Mouse (Mus musculus) liver, postnatal 0 days (tissue): Measurements from ENCODE around the gene Slc16a8. TPM values are rescaled to one million over a fixed set of nuclear protein-coding genes. Genes with fewer than 3 reads are reported as not detected.

ENCODE experiments used
- ATAC-seq: fragments of 200-750 bp; cut with Nextera tagmentation; 2 replicates; pipeline ENCODE4 v1.8.0; 2017; ENCODE audit warnings: mild to moderate bottlenecking, moderate library complexity
- DNase-seq: peaks from one replicate; pipeline ENCODE4 v3.0.0-alpha.2; 2016
- H3K27ac ChIP-seq: fragments of 300-500 bp; sonication (generic); 2 replicates; pipeline ENCODE4 v1.5.1; 2014; ENCODE audit warnings: antibody characterized with exemption, moderate library complexity, mild to moderate bottlenecking, low read depth
- H3K27me3 ChIP-seq: fragments of 300-500 bp; sonication (generic); 2 replicates; pipeline ENCODE4 v1.6.1; 2014; ENCODE audit warnings: low read length, control low read depth, mixed read lengths; ENCODE audit not compliant: insufficient read depth
- H3K36me3 ChIP-seq: fragments of 300-500 bp; sonication (generic); replicated peaks from 2 replicates; pipeline ENCODE4 v1.6.1; 2014; ENCODE audit warnings: mild to moderate bottlenecking, control low read depth, low read length, moderate library complexity, mixed read lengths; ENCODE audit not compliant: insufficient read depth
- H3K4me1 ChIP-seq: fragments of 300-500 bp; sonication (generic); 2 replicates; pipeline ENCODE4 v1.6.1; 2014; ENCODE audit warnings: antibody characterized with exemption, mild to moderate bottlenecking, control low read depth; ENCODE audit not compliant: insufficient read depth
- H3K4me2 ChIP-seq: fragments of 300-500 bp; sonication (generic); 2 replicates; pipeline ENCODE4 v1.6.1; 2014; ENCODE audit warnings: low read depth, mild to moderate bottlenecking, low read length, moderate library complexity, mixed read lengths
- H3K4me3 ChIP-seq: fragments of 300-500 bp; sonication (generic); 2 replicates; pipeline ENCODE4 v1.5.1; 2014; ENCODE audit warnings: low read depth, low read length
- H3K9ac ChIP-seq: fragments of 300-500 bp; sonication (generic); replicated peaks from 2 replicates; pipeline ENCODE4 v1.6.1; 2014; ENCODE audit warnings: mild to moderate bottlenecking, moderate library complexity
- H3K9me3 ChIP-seq: fragments of 300-500 bp; sonication (generic); 2 replicates; pipeline ENCODE4 v1.6.1; 2016; ENCODE audit warnings: mild to moderate bottlenecking, control low read depth, low read length, mixed read lengths
- CTCF ChIP-seq: sonication (generic); IDR thresholded peaks from 2 replicates; pipeline ENCODE4 v1.5.1; 2016; ENCODE audit warnings: antibody characterized with exemption, low read depth
- EP300 ChIP-seq: IDR thresholded peaks from 2 replicates; pipeline ENCODE4 v1.6.1; 2016; ENCODE audit warnings: antibody characterized with exemption, low read depth, mild to moderate bottlenecking
- WGBS: fragments of 180-500 bp; shearing (Covaris S2); extraction: QIAGEN DNeasy Blood & Tissue Kit; methylation state at CpG from one replicate; pipeline ENCODE4 v1.1.7; 2014; ENCODE audit not compliant: insufficient replicate concordance; 5-methylcytosine and 5-hydroxymethylcytosine counted together
- polyA plus RNA-seq: library from polyadenylated mRNA; unstranded; fragments of >200 nt; fragmentation: Nextera tagmentation; extraction: Ambion mirVana; gene quantifications from 2 replicates; pipeline ENCODE4 v1.2.1, GENCODE M21; 2015

Gene Slc16a8
- polyA plus RNA-seq, 1 experiment from 2014 or later = not detected

DNA sequence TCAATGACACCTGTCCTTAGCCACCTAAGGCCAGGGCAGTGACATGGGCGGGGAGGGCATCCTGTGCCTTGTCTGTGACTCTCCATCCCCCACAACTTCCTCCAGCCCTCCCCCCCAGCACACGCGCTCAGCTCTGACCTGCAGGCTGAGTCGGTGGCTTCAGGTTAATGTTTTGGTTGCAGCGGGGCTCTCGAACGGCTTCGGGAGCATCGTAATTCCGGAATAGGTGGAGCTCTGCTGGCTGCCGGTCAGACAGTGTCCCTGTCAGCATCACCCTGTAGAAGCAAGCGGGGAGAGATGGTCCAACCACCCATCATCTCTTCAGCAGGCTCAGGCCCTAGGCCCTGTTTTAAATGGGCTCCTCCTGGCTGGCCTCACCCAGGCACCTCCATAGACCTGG is 34.9 kb upstream of the Slc16a8 start:
- H3K27me3 ChIP-seq = no peaks in the 10 kb centered on the region
- no peak overlapping the region for H3K9ac ChIP-seq
- no peaks in the 10 kb centered on the region for H3K9me3 ChIP-seq
- 83% methylated on average over 12 of the region's 12 CpGs for WGBS
- no peak overlapping the region for H3K4me3 ChIP-seq
- H3K27ac ChIP-seq = no peak overlapping the region
- no peak for ATAC-seq
- no peak for DNase-seq
- H3K36me3 ChIP-seq = peaks cover 11% of the 10 kb centered on the region; the same call in 1 of the 2 replicates
- peaks cover 3% of the 10 kb centered on the region; the same call in 1 of the 2 replicates for H3K4me1 ChIP-seq
- H3K4me2 ChIP-seq = no peak overlapping the region
- TF ChIP-seq CTCF (no peak), EP300 (no peak)

DNA sequence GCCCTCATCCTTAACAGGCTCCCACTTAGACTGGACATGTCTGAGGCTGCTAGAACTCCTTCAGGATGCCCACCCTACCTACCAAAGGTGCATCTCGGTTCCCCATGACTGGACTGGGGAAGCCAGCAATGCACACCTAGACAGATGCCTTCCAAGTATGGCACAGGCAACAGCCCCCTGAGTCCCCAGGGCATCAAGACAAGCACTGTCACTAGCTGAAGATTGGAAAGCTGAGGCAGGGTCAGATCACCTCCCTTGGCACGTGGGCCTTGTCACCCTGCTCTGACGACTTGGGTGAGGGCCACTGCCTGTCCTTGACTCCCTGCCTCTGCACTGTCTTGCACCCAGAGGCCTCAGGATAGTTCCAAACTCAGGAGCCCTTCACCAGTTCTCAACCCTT is 33.8 kb upstream of the Slc16a8 start:
- Histone ChIP-seq H3K36me3 (peaks cover 9% of the 10 kb centered on the region; the same call in 1 of the 2 replicates), H3K27ac (no peak overlapping the region), H3K27me3 (no peaks in the 10 kb centered on the region), H3K9ac (no peak overlapping the region), H3K9me3 (no peaks in the 10 kb centered on the region), H3K4me2 (no peak overlapping the region), H3K4me1 (peaks cover 7% of the 10 kb centered on the region), H3K4me3 (no peak overlapping the region)
- WGBS = 62% methylated on average over 3 of the region's 3 CpGs
- ATAC-seq = no peak
- DNase-seq = no peak
- TF ChIP-seq CTCF = no peak
- TF ChIP-seq EP300 = no peak

DNA sequence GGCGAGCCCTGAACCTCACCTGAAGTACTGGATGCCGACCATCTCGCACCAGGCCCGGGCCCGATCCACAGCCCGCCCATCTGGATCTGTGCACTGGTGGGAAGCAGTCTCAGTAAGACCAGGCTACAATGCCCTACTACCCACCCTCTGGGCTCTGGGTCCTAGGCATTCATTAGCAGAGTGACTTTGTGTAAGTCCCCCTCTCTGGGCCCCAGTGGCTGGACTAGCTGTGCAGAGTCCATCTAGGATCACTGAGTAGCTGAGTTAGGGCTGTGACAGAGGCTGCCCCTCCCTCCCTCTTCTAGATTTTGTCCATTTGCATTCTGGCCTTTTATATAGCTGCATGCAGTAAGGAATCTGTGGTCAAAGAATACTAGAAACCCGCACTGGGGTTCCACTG is 32.5 kb upstream of the Slc16a8 start:
- Histone ChIP-seq H3K4me1 (peaks cover 7% of the 10 kb centered on the region), H3K9me3 (no peaks in the 10 kb centered on the region), H3K27ac (no peak overlapping the region), H3K4me2 (no peak overlapping the region), H3K27me3 (no peaks in the 10 kb centered on the region), H3K9ac (no peak overlapping the region), H3K4me3 (no peak overlapping the region), H3K36me3 (peaks cover 5% of the 10 kb centered on the region; the same call in 1 of the 2 replicates)
- TF ChIP-seq EP300 (no peak), CTCF (no peak)
- WGBS = 81% methylated on average over 7 of the region's 7 CpGs
- ATAC-seq (no peak), DNase-seq (no peak)

DNA sequence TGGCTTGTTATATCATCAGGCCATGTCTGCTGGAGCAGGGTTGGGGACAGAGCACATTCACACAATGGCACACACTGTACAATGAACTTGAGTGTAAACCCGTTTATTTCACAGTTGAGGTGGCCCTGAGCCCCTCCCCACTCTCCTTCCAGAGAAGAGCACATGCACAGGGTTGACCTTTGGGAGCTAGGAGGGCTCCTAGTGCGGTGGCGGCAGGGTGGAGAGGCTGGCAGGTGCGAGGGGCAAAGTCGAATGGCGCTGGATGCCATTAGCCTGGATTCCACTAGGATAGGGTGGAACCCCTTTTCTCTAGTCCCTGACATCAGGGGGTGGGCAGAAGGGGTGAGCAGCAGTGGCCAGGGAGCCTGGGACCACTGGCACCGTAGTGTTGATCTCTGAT is 31.6 kb upstream of the Slc16a8 start:
- DNase-seq (no peak), ATAC-seq (no peak)
- Histone ChIP-seq H3K36me3 (peaks cover 2% of the 10 kb centered on the region; the same call in 1 of the 2 replicates), H3K27ac (no peak overlapping the region), H3K4me3 (no peak overlapping the region), H3K9ac (no peak overlapping the region), H3K9me3 (no peaks in the 10 kb centered on the region), H3K4me1 (peaks cover 14% of the 10 kb centered on the region), H3K4me2 (no peak overlapping the region), H3K27me3 (no peaks in the 10 kb centered on the region)
- TF ChIP-seq CTCF = no peak
- TF ChIP-seq EP300 = no peak
- 73% methylated on average over 7 of the region's 7 CpGs for WGBS

DNA sequence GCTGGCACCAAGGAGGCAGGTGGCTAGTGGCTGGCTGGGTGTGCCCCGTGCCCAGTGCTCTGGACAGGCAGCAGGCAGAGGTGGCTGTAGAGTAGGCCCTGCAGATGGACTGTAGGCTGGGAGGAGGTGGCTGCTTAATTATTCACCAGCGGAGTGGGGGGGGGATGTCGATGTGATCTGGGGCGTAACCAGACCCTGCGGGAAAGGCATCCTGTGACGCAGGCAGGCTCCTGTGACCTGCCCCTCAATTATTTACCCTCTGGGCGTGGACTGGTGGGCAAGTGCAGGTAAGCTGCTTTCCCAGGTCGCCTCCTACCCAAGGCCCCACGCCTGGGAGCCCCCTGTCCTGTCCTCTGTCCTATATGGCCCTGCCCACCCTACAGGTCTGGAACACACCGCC is 30.8 kb upstream of the Slc16a8 start, which contains the start of gene Baiap2l2:
Gene Baiap2l2, minus strand, starts transcription at position 139 of the 400 bp plus-strand sequence.
- Histone ChIP-seq H3K9ac (peak within 1 kb of the TSS; percentile 21; the same call in 1 of the 2 replicates), H3K36me3 (peaks cover 2% of the 10 kb centered on the region; the same call in 1 of the 2 replicates), H3K27me3 (no peaks in the 10 kb centered on the region), H3K27ac (no peak within 1 kb of the TSS), H3K4me3 (no peak within 1 kb of the TSS), H3K4me2 (peak within 1 kb of the TSS; percentile 42), H3K9me3 (no peaks in the 10 kb centered on the region), H3K4me1 (peaks cover 20% of the 10 kb centered on the region)
- ATAC-seq (peak; percentile 67), DNase-seq (peak; percentile 72)
- 50% methylated on average over 10 of the region's 10 CpGs for whole genome bisulfite sequencing
- TF ChIP-seq EP300 (no peak), CTCF (no peak)

DNA sequence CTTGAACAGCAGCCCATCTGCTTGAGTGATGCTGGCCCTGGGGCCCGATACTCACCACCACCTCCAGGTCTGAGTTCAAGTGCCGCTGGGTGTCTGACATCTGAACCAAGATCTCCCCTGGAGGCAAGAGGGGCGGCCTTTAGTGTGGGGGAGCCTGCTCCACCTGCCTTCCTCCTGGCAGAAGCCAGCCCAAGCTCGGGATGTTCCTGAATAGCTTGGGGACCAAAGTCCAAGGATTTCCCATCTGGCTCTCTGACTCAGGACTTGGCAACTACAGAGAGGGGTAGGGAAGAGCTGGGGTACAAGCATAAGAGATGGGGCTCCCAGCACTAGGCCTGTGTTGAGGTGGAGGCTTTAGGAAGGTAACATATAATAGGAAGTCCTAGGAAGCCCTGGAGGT is 28.8 kb upstream of the Slc16a8 start:
- H3K27me3 ChIP-seq = no peaks in the 10 kb centered on the region
- no peak overlapping the region for H3K9ac ChIP-seq
- no peak overlapping the region for H3K27ac ChIP-seq
- ATAC-seq (no peak), DNase-seq (no peak)
- H3K4me2 ChIP-seq = no peak overlapping the region
- TF ChIP-seq EP300 = no peak
- TF ChIP-seq CTCF = no peak
- H3K36me3 ChIP-seq = 0 out of 2 replicates have a peak, but pooled peaks cover 2% of the 10 kb centered on the region
- H3K4me1 ChIP-seq = peaks cover 20% of the 10 kb centered on the region
- no peak overlapping the region for H3K4me3 ChIP-seq
- no peaks in the 10 kb centered on the region for H3K9me3 ChIP-seq
- 71% methylated on average over 4 of the region's 4 CpGs for WGBS

DNA sequence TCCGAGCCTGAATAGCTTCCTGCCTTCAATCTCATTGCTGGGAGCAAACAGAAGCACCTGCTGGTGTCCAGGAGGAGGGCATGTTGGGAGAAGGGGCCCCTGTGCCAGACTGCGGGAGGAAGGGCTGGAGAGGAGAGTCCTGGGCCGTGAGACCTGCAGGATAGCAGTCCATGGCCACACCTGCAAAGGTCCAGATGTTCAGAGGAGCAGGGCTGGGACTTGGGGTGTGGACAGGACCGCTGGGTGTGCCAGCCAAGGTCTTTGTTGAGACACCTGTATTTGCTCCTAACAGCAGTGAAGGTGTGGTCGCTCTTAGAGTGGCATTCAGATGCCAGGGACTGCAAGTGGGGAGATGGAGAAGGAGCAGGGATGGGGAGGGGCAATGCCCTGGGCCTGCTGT is 27.9 kb upstream of the Slc16a8 start:
- Histone ChIP-seq H3K36me3 (0 out of 2 replicates have a peak, but pooled peaks cover 2% of the 10 kb centered on the region), H3K4me3 (no peak overlapping the region), H3K4me1 (peaks cover 20% of the 10 kb centered on the region), H3K27me3 (no peaks in the 10 kb centered on the region), H3K9ac (no peak overlapping the region), H3K4me2 (no peak overlapping the region), H3K27ac (no peak overlapping the region), H3K9me3 (no peaks in the 10 kb centered on the region)
- TF ChIP-seq EP300 = no peak
- no peak for TF ChIP-seq CTCF
- ATAC-seq (no peak), DNase-seq (no peak)
- 77% methylated on average over 5 of the region's 5 CpGs for WGBS
